Mouse (Mus musculus) ovary, postnatal 14 days (tissue): ENCODE measurements around the gene Zfp804b.
"Not testable (repeated sequence)": the region's sequence is repeated elsewhere in the genome, so short reads cannot be mapped to it uniquely, and the experiment has no call there.

Source experiments
- DNase-seq: peaks from one replicate; pipeline ENCODE4 v3.0.0; 2022; ENCODE audit warnings: low spot score

Zfp804b gene

DNA sequence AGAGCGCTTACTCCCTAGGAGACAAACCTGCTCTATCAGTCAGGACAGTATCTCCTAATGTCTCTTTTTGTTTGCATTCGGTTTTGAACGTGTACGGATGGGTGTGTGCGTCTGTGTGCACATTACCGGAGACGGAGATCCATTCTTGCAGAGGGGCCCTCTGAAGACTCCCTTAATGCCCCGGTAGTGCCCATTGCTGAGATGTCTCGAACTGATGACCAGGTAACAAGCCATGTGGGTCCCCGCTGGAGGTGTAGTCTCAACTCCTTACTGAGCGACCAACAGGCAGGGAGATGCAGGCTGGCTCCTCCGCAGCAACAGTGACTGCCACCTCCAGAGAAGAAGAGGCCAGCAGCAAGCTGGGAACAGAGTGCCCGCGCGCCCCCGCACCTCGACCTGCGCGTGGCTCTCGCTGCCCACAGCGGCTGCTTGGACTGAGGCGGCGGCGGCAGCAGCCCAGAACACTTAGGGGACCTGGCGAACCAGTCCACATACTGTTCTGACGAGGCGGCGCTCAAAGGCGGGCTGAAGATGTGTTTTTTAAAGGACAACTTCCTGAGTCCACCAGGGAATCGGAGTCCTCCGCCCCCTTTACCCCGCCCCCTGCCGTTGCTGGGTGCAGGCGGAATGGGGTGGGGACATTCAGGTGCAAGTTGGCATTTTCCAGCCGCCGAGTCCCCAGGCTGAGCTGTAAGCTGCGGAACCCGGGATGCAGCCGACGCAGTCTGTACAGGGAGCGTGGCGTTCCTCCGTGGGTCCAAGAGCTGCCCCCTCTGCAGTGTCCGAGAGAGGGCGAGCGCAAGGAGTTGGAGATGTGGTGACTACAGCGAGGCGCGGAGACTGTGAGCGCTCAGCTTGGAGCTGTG lies at the start of gene Zfp804b:
Zfp804b (minus strand) TSS at position 612 of the 866 bp plus-strand sequence.
- peak; percentile 18 for DNase-seq

DNA sequence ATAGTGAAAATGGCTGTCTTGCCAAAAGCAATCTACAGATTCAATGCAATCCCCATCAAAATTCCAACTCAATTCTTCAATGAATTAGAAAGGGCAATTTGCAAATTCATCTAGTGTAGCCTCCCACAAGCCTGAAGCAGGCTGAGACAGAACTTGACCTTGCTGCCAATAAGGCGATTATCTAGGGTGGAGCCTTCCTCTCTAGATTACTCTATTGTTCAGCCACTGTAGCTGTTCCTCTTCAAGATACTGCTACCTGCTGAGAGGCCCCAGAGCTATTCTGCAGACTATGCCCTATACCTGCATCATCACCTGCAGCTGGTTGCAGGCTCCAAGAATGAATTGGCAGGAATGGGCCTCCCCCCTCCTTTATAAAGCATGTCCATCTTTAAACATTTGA lies 20.1 kb upstream of the Zfp804b start:
- DNase-seq: not testable (repeated sequence)

DNA sequence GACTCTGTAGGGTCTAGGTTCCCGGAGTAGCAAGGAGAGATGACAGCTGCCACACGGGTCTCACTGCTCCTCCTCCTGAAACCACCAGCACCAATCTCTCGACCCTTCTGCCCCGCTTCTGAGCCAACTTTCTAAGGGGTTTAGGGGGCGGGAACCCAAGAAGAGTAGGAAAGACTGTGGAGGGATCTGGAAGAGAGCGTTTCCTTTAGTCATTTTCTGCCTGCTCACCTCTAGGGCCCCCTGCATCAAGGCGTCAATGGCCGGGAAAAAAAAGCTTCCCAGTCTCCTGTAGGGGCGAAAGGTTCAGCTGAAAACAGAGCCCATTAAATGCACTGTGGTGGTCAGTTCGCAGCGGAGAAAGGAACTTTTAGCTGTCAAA lies 444 bp upstream of the Zfp804b start:
- DNase-seq: no peak

DNA sequence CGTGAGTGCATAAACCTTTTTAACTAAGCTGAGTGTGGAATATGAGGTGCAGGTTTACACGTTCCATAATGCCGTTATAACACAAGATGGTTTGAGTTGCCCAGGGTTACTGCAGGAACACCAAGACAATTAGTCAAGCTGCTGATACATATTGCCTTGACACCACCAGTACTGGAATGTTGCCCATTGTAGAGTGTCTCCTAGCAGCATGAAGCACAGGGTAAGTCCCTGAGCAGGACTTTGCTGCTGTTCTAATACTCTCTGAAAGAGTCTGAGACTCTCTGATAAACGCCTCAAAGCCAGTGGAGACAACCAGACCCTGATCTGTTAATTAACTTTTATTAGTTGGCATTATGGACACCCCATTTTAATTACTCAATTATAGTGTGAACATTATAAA lies 19.0 kb downstream of the Zfp804b start:
- DNase-seq: no peak

DNA sequence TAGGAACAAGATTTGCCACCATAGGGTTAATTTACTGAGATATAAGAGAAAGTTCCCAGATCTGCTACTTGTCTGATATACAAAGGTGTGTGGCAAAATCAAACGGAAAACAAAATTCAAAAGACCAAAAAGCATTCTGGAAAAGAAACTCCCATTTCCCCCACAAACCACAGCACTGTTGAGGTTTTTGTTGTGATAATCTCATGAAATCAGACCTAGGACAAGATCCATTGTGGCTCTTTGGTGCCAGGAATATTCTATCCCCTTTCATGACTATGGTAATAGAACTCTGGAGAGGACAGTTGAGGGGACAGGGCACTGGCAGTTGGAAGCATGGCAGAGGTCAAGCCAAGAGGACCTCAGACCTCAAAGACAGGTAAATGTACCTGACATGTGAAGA lies 40.7 kb downstream of the Zfp804b start, which contains the start of gene Tex47:
Tex47 (plus strand) TSS at position 301 of the 400 bp plus-strand sequence.
- no peak for DNase-seq

DNA sequence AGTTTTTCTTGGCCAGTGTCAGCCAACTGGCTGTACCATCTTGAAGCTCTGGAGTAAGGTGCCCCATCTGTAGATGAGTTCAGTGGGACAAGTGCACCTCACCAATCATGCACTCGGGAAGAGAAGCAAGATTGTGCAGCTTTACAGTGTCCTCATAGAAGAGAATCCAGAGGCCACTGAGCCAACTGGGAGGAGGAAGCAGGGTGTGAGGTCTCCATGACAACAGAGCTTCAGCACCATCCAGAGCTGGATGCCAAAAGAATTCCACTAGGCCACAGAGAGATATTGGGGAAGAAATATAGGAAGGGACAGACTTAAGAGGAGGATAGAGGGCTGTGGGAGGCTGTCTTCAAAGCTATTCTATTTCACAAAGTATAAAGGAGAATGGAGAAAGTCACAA lies 41.6 kb downstream of the Zfp804b start:
- no peak for DNase-seq

DNA sequence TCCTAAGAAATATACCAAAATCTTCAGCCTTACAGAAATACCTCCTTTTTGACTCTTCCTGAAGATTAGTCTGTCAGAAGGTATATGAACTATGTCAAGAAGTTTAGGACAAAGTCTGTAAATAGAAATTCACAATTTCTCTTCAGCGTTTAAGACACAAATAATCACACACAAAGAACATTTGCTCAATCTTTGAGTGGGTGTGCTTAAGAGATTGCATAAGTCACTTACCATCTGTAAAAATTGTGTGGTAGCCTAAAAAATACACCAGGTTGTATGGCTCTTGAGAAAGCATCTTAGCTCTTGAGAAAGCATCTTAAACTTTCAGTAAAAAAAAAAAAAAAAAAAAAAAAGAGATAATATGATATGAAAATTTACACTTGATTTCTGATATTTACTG lies 60.2 kb downstream of the Zfp804b start:
- no peak for DNase-seq

DNA sequence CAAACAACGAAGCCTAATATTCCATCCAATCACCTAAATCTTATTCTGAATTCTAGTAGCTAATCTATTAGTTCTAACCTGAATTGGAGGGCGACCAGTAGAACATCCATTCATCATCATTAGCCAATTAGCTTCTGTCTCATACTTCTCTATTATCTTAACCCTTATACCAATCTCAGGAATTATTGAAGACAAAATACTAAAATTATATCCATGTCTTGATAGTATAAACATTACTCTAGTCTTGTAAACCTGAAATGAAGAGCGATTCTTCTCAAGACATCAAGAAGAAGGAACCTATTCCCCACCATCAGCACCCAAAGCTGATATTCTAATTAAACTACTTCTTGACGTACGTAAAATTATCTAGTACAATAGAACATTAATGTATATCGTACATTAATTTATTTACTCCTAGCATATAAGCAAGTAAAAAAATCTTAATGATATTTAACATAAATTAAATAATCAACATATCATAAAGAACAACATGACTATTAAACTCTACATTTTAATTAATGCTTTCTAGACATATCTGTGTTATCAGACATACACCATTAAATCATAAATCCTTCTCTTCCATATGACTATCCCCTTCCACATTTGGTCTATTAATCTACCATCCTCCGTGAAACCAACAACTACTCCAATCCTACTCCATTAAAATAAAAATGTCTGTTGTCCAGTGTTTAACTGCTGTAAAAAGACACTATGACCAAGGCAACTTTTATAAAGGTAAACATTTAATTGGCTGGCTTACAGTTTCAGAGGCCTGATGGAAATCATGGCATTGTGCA lies 67.7 kb downstream of the Zfp804b start:
- DNase-seq: no peak

DNA sequence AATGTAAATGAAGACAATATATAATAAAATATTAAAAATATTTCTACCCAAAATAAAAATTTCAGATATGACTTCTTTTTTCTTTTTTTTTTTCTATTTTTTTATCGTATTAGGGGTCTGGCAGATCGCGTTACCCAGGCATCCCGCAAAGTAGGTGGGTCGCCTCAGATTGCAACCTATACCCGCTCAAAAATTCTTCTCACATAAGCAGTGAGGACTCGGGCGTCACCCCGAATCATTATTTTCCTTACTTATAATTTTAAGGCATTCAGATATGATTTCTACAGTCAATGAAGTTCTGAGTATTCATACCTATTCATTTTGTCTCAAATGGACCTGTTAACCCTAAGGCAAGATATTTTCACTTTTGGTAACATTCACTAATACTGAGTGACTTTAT lies 167.0 kb downstream of the Zfp804b start:
- no peak for DNase-seq

DNA sequence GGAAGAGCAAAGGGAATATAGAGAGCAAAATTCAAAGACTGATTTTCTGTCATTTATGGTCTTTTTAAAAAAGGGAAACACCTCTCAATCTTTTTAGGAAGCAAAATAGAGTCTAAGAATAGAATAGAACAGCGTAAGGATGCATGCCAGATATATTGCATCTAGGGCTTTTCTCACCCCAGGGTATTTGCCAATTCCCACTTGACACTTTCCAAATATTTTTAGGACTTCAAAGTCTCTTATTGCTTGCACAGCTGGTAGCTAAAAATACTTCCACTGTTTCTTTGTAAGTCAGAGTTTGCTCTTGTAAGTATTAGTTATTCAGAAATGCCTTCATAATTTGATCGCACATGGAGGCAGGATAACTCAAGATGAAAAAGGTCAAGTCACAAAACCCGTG lies 204.9 kb downstream of the Zfp804b start:
- no peak for DNase-seq

DNA sequence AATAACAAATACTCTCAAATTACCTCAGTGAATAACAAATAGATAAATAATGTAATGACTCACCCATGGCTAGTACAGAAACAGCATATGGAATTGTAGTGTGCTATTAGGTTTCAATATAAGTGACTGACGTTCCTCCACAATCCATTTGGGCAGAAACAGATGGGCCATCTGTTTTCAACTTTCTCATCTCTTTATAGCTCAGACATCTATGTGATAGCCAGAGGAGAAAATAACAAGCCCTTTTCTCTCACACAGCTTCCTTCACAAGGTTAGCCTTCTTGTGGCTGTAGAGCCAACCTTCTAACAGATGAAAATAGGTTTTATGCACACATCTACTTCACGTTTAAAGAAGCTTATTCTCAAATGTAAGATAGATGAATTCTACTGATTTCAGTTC lies 242.2 kb downstream of the Zfp804b start:
- DNase-seq: no peak

DNA sequence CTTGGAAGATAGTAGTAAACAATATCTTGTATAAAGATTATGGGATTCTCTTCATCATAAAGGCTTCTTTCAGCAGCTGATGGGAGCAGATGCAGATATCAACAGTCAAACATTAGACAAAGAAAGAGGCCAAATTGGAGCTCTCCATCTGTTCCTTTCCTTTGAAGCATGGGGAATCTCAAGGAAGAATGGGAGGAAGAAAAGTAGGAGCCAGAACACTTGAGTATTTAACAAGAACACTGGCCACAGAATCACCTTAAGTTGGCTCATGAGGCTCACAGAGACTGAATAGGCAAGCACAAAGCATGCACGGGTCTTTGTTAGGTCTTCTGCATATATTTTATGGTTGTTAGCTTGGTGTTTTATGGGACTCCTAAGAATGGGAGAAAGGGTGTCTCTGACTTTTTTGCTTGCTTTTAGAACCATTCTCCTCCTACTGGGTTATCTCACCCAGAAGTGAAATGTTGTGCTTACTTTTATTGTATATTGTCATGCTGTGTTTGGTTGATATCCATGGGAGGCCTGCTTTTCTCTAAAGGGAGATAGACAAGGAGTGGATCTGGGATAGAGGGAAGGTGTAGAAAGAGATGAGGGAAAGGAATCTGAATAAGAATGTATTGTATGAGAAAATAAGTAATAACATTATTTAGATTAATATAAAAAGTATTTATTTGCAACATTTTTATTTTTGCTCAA lies 270.5 kb downstream of the Zfp804b start:
- DNase-seq: no peak

DNA sequence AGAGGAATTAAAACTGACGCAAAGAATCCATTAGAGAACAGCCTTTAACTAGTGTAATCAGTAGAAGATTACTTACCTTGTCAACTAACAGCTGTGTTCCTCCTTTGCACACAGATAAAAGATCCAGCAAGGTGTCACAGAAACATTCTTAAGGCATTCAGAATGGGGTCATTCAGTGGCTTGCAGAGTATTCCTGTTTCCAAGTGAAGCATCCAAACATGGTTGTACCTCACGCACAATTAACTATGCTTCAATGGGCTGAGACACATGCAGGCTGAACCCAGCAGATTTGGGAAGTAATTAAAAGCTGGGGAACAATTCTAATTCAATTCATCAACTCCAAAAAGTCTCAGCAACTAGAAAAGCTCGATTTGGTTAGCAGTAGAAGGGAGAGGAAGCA lies 337.1 kb downstream of the Zfp804b start:
- no peak for DNase-seq

DNA sequence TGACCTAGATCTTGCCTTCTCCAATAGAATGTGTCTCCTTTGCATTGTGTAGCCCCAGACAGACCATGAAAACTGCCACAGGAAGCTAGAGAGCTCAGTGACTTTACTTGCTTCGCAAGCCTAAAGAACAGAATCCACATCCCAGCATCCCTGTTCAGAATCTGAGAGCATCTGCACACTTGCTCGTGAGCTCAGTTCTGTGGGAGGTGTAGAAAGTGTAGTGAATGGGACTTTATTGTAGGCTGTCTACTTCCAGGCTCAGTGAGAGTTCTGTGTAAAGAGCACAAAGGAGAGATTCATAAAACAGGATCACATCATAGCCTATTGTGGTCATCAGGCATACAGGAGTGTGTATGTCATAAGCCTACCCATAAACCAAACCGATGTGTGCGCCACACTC lies 360.6 kb downstream of the Zfp804b start:
- DNase-seq: no peak

DNA sequence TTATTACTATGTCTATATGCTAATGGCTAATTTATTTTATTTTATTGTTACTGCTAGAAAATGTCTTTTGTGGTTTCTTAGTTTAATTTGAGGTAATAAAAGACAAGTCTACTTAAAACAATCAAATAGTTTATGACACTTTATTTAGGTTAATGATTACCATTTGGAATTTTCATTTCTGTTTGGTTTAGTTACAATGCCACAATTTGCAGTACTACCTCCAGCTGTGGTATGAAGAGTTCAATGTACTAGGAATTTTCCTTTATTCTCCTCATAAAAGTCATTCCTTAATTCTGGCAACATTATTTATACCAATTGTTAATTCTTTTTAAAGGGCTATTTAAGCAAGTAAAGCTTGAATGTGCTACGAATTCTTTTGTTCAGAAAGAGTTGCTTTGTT lies 409.7 kb downstream of the Zfp804b start:
- no peak for DNase-seq

DNA sequence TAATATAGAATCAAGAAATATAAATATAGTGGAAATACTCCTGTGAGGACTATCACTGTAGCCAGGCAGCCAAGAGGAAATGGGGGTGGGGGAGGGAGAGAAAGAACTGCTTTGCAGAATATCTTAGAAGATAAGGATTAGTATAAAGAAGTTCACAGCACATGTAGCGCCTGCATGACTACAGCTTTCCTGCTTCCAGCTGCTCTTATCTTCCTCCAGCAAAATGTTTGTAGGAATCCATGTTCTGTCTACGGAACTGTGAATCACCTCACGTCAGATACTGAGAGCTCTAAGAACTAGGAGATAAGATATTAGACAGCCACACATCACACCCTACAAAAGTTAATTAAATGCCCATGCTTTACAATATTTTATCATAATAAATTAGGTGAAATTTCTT lies 433.3 kb downstream of the Zfp804b start:
- DNase-seq: no peak

DNA sequence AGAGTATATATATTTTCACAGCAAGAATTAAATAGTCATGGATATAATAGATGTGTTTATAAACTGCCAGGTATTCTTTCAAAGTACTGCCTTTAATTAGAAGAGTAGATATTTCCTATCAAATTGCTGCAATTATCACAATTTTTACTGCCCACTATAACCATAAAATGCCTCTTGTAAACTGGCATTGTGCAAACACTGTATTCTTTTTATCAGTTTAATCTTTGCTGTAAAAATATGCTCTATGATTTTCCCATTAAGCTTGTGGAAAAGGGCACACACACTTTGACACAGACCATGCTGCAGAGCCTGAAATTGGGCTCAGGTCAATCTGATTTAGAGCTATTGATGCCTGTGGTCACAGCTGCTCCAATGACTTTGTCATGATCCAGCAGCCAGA lies 463.2 kb downstream of the Zfp804b start:
- DNase-seq: no peak

DNA sequence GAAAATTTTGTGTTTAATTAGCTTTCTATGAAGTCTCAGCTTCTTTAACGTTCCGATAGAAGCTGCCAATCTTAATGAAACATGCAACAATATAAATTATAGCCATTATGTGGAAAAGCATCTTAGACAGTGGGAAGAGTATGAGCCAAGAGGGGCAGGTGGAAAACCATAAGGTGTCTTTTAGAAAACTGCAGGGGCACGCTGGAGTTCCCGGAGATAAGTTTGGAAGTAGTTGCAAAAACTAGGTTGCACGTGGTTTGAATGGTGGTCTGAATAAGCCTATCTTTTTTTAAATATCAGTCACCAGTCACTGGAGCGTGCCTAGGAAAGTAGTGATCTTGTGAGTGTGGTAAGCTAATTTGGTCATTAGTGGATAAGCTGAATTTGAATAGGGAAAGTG lies 473.0 kb downstream of the Zfp804b start:
- no peak for DNase-seq

DNA sequence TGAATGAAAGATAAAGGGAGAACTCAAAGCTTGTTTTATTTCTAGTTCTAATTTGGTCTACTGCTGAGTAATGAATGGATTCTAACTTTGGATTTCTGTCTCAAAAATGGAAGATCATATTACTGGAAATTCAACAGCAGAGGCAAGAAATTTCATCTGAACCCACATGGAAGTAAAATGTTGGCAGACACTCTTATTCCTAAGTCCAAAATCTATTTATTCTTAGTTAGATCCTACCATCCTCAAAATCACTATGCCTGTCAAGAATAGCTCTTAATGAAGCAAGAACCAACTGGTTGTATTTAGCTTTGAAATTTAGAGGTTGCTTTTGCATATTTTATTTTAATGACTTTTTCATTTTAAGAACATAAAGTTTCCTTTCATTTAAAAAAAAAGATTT lies 473.6 kb downstream of the Zfp804b start:
- no peak for DNase-seq

DNA sequence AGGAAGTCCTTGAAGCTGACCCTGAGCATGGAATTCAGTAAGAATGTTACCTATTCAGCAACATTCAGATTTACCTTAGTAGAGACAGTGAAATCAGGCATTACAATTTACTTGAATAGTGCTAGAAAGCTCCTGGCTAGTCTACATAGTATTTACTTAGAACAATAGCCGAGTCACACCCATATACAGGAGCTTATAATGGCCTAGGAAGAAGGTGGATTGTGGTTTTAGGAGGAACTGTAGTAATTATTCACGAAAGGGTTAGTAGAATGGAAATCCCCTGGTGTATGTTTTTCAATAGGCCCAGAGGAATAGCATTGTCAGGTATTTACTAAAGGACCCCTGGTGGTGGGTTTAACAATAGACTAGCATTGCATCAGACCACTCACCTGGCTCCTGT lies 549.2 kb downstream of the Zfp804b start:
- DNase-seq: no peak

DNA sequence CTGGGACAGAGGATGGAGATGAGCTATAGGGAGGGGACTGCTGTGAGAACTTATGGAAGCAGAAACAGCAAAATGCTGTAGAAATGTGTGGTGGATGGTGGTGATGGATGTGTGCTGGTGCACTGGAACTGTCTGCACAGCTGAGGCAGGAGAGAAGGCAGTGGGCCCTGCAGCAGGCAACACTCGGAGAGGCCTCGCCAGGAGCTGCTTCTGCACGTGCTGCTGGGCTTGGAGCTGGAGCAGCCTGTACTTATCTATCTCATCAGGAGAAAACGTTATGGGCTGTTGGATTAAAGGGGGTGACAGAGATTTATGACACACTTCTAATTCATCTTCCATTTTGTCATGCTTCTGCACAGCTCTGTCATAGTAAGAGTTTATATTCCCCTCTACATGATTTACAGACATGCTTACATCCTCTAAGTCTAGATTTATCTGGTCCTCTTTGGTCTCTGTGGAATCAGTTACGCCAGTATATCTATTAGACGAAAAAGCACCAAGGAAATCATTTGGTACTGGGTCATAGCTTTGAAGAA lies 575.1 kb downstream of the Zfp804b start:
- DNase-seq: no peak
